Comparison of ENCODE assay signal across 20 mouse cellular contexts in the genomic region with DNA sequence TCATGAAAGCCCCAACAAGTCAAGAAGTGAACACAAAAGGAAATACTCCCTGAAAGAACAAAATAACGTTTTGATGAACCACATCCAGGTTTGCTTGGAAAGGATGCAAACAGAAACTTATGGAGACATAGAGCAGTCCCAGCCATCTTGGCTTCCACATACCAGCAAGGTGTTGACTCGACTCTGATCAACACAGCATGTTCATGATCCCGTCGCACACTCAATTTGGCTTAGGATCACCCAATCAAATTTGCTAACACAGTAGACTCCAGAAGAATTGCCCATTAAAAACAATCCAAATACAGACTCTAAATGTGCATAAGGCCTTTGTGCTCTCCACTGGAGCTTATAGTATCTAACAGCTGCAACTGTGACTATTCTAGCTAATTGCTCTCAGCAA.
DNase-seq lines count a peak whose midpoint lies in the region; ATAC-seq and TF ChIP-seq lines count a peak whose summit lies in the region.
"Had no signal": no experiment of that assay in that cellular context is flagged by ENCODE, and none has a peak within 500 bp of the region (broad histone marks: within the 10 kb centered on the region; RNA-seq: fewer than 3 reads in every experiment).

No protein-coding gene starts in this region.

- no peaks in the 10 kb centered on the region for H3K36me3 ChIP-seq in forebrain, embryonic 15.5 days
- H3K36me3 ChIP-seq in forebrain, embryonic 12.5 days (replicated peaks), result peaks cover 9% of the 10 kb centered on the region; the same call in 1 of the 2 replicates
- H3K36me3 ChIP-seq in hindbrain, embryonic 15.5 days, result 0 out of 2 replicates have a peak, but pooled peaks cover 9% of the 10 kb centered on the region
- no peaks in the 10 kb centered on the region for H3K36me3 ChIP-seq in hindbrain, postnatal 0 days (ENCODE audit: insufficient read depth, low read length)
- no peaks in the 10 kb centered on the region for H3K36me3 ChIP-seq in forebrain, postnatal 0 days (ENCODE audit: insufficient read depth)
- H3K36me3 ChIP-seq: heart, embryonic 10.5 days; heart, embryonic 13.5 days; hindbrain, embryonic 12.5 days; intestine, embryonic 15.5 days had no signal

- WGBS in forebrain, embryonic 15.5 days, result 75% methylated on average over 4 of the region's 4 CpGs
- WGBS in forebrain, embryonic 12.5 days, result 92% methylated on average over 4 of the region's 4 CpGs
- 82% methylated on average over 4 of the region's 4 CpGs for WGBS in hindbrain, embryonic 15.5 days
- 77% methylated on average over 4 of the region's 4 CpGs for WGBS in hindbrain, postnatal 0 days
- 63% methylated on average over 4 of the region's 4 CpGs for WGBS in forebrain, postnatal 0 days

- no peak overlapping the region for H3K4me2 ChIP-seq in forebrain, embryonic 15.5 days (replicated peaks)
- H3K4me2 ChIP-seq in forebrain, embryonic 12.5 days, result no peak overlapping the region
- H3K4me2 ChIP-seq in hindbrain, embryonic 15.5 days, result no peak overlapping the region
- H3K4me2 ChIP-seq in hindbrain, postnatal 0 days (ENCODE audit: low read depth, low read length), result no peak overlapping the region
- no peak overlapping the region for H3K4me2 ChIP-seq in forebrain, postnatal 0 days (ENCODE audit: low read depth)
- H3K4me2 ChIP-seq: heart, embryonic 13.5 days; hindbrain, embryonic 12.5 days; intestine, embryonic 15.5 days had no signal

- no peak overlapping the region for H3K4me3 ChIP-seq in forebrain, embryonic 15.5 days
- H3K4me3 ChIP-seq in forebrain, embryonic 12.5 days (replicated peaks), result no peak overlapping the region
- no peak overlapping the region for H3K4me3 ChIP-seq in hindbrain, embryonic 15.5 days
- H3K4me3 ChIP-seq in hindbrain, postnatal 0 days (ENCODE audit: low read length), result no peak overlapping the region
- H3K4me3 ChIP-seq in forebrain, postnatal 0 days (ENCODE audit: low read depth, low read length), result no peak overlapping the region
- H3K4me3 ChIP-seq: heart, adult 2 months; heart, embryonic 10.5 days; heart, embryonic 13.5 days; hindbrain, embryonic 12.5 days; intestine, embryonic 15.5 days had no signal

- H3K9ac ChIP-seq in forebrain, embryonic 15.5 days (replicated peaks), result no peak overlapping the region
- no peak overlapping the region for H3K9ac ChIP-seq in forebrain, embryonic 12.5 days
- H3K9ac ChIP-seq in hindbrain, embryonic 15.5 days, result no peak overlapping the region
- H3K9ac ChIP-seq in hindbrain, postnatal 0 days (replicated peaks; ENCODE audit: low read length), result no peak overlapping the region
- no peak overlapping the region for H3K9ac ChIP-seq in forebrain, postnatal 0 days
- H3K9ac ChIP-seq: heart, embryonic 13.5 days; hindbrain, embryonic 12.5 days; intestine, embryonic 15.5 days had no signal

- DNase-seq in hindbrain, postnatal 0 days (ENCODE audit: low spot score), result no peak
- DNase-seq in forebrain, postnatal 0 days, result peak; percentile 45
- DNase-seq: adrenal gland, adult 8-10 months; adrenal gland, postnatal 25 days; cerebellum, adult 18-20 months; cerebellum, adult 9-10 months; cerebellum, postnatal 14 days; gastrocnemius, postnatal 25 days; heart, adult 2 months; kidney, adult 11 months; kidney, adult 8-10 months had no signal

- peak overlapping the region; percentile 77 for H3K27ac ChIP-seq in forebrain, embryonic 15.5 days (replicated peaks)
- H3K27ac ChIP-seq in forebrain, embryonic 12.5 days, result no peak overlapping the region
- H3K27ac ChIP-seq in hindbrain, embryonic 15.5 days (replicated peaks), result 0 out of 2 replicates have a peak overlapping the region, but pooled peaks have one; percentile 1
- no peak overlapping the region for H3K27ac ChIP-seq in hindbrain, postnatal 0 days
- H3K27ac ChIP-seq in forebrain, postnatal 0 days (ENCODE audit: low read depth, low read length), result no peak overlapping the region
- H3K27ac ChIP-seq: heart, adult 2 months; heart, embryonic 10.5 days; heart, embryonic 13.5 days; hindbrain, embryonic 12.5 days; intestine, embryonic 15.5 days had no signal

- H3K9me3 ChIP-seq in forebrain, embryonic 15.5 days, result no peaks in the 10 kb centered on the region
- H3K9me3 ChIP-seq in forebrain, embryonic 12.5 days, result no peaks in the 10 kb centered on the region
- H3K9me3 ChIP-seq in hindbrain, embryonic 15.5 days, result no peaks in the 10 kb centered on the region
- no peaks in the 10 kb centered on the region for H3K9me3 ChIP-seq in hindbrain, postnatal 0 days (ENCODE audit: low read length)
- no peaks in the 10 kb centered on the region for H3K9me3 ChIP-seq in forebrain, postnatal 0 days (ENCODE audit: low read length)
- H3K9me3 ChIP-seq: heart, embryonic 10.5 days; heart, embryonic 13.5 days; hindbrain, embryonic 12.5 days; intestine, embryonic 15.5 days had no signal

- ATAC-seq in forebrain, embryonic 15.5 days (replicated peaks), result peak; percentile 33; the same call in 1 of the 2 replicates
- ATAC-seq in forebrain, embryonic 12.5 days (ENCODE audit: low FRiP score), result no peak
- ATAC-seq in hindbrain, embryonic 15.5 days (ENCODE audit: low FRiP score, low read depth), result no peak
- no peak for ATAC-seq in hindbrain, postnatal 0 days
- ATAC-seq in forebrain, postnatal 0 days, result peak; percentile 50
- no peak for ATAC-seq in megakaryocyte-erythroid progenitor cell, adult 5-6 weeks (replicated peaks; ENCODE audit: low FRiP score, low TSS enrichment, poor library complexity, severe bottlenecking)
- ATAC-seq: CD4-positive, CD25-positive, alpha-beta regulatory T cell, adult 4 months; intestine, embryonic 15.5 days had no signal

- H3K27me3 ChIP-seq in forebrain, embryonic 15.5 days, result no peaks in the 10 kb centered on the region
- no peaks in the 10 kb centered on the region for H3K27me3 ChIP-seq in forebrain, embryonic 12.5 days
- no peaks in the 10 kb centered on the region for H3K27me3 ChIP-seq in hindbrain, embryonic 15.5 days
- H3K27me3 ChIP-seq in hindbrain, postnatal 0 days (ENCODE audit: insufficient read depth, low read length), result no peaks in the 10 kb centered on the region
- no peaks in the 10 kb centered on the region for H3K27me3 ChIP-seq in forebrain, postnatal 0 days (ENCODE audit: insufficient read depth, low read length)
- H3K27me3 ChIP-seq: heart, embryonic 13.5 days; hindbrain, embryonic 12.5 days; intestine, embryonic 15.5 days had no signal

- H3K4me1 ChIP-seq in forebrain, embryonic 15.5 days, result peaks cover 12% of the 10 kb centered on the region; the same call in 1 of the 2 replicates
- 0 out of 2 replicates have a peak, but pooled peaks cover 6% of the 10 kb centered on the region for H3K4me1 ChIP-seq in forebrain, embryonic 12.5 days
- H3K4me1 ChIP-seq in hindbrain, embryonic 15.5 days (replicated peaks), result no peaks in the 10 kb centered on the region
- H3K4me1 ChIP-seq in hindbrain, postnatal 0 days (ENCODE audit: insufficient read depth, low read length), result no peaks in the 10 kb centered on the region
- H3K4me1 ChIP-seq in forebrain, postnatal 0 days (ENCODE audit: insufficient read depth), result 0 out of 2 replicates have a peak, but pooled peaks cover 2% of the 10 kb centered on the region
- H3K4me1 ChIP-seq: heart, embryonic 10.5 days; intestine, embryonic 15.5 days had no signal

- no peak for TF ChIP-seq CTCF in hindbrain, postnatal 0 days (IDR thresholded peaks at IDR 0.05; ENCODE audit: low read depth)
- no peak for TF ChIP-seq CTCF in forebrain, postnatal 0 days (IDR thresholded peaks at IDR 0.05; ENCODE audit: low read depth)

Comparison
In these comparisons a context has a peak if more than half of its experiments do, and no peak if none do; other contexts are left out.
1. ATAC-seq: peak in forebrain, embryonic 15.5 days (single experiment) and forebrain, postnatal 0 days (single experiment); none in forebrain, embryonic 12.5 days (single experiment), hindbrain, embryonic 15.5 days (single experiment), hindbrain, postnatal 0 days (single experiment) and megakaryocyte-erythroid progenitor cell, adult 5-6 weeks (single experiment).
2. H3K27ac ChIP-seq: peak in forebrain, embryonic 15.5 days (single experiment) and hindbrain, embryonic 15.5 days (single experiment); none in forebrain, embryonic 12.5 days (single experiment), hindbrain, postnatal 0 days (single experiment) and forebrain, postnatal 0 days (single experiment).